ENCODE assay signal across 9 mouse cellular contexts in genomic region chr14:32599290-32600041, GRCm38 (mm10). TPM values are rescaled to one million over a fixed set of nuclear protein-coding genes. Genes with fewer than 3 reads are reported as not detected.
DNase-seq lines count a peak whose midpoint lies in the region; ATAC-seq and TF ChIP-seq lines count a peak whose summit lies in the region.
"Had no signal": no experiment of that assay in that cellular context is flagged by ENCODE, and none has a peak within 500 bp of the region (broad histone marks: within the 10 kb centered on the region; RNA-seq: fewer than 3 reads in every experiment).

Gene Prrxl1 (plus strand): TSS chr14:32599407.

- in situ Hi-C loops in ES-E14 (cut with MboI; ENCODE audit: low sequenced_read_pairs in 2 of 2, unreplicated experiment in 2 of 2), result no loop called here

- ATAC-seq in cerebellum, adult (ENCODE audit: insufficient number of reproducible peaks, low FRiP score, low TSS enrichment), result no peak
- ATAC-seq in forebrain, embryonic 14.5 days, result peak; percentile 60; the same call in 1 of the 2 replicates
- no peak for ATAC-seq in limb, embryonic 13.5 days (ENCODE audit: low FRiP score, low read depth)

- no peak within 1 kb of the TSS for H3K27ac ChIP-seq in ES-E14 (ENCODE audit: insufficient read depth, low read depth, low read length, poor library complexity, severe bottlenecking)
- H3K27ac ChIP-seq in forebrain, embryonic 14.5 days (ENCODE audit: low read depth, low read length), result no peak within 1 kb of the TSS
- H3K27ac ChIP-seq in limb, embryonic 13.5 days, result no peak within 1 kb of the TSS

- H3K4me2 ChIP-seq in forebrain, embryonic 14.5 days (ENCODE audit: low read length), result peak within 1 kb of the TSS; percentile 50
- H3K4me2 ChIP-seq in limb, embryonic 13.5 days (replicated peaks), result peak within 1 kb of the TSS; percentile 57

- H3K4me3 ChIP-seq in ES-E14 (ENCODE audit: insufficient read depth in 1 of 2, low read depth in 1 of 2, low read length in 2 of 2, poor library complexity in 1 of 2, severe bottlenecking in 1 of 2), result peak within 1 kb of the TSS; percentile 57 to 58
- H3K4me3 ChIP-seq in forebrain, embryonic 14.5 days (ENCODE audit: low read depth, low read length), result peak within 1 kb of the TSS; percentile 24
- peak within 1 kb of the TSS; percentile 32 for H3K4me3 ChIP-seq in limb, embryonic 13.5 days
- H3K4me3 ChIP-seq: erythroblast, embryonic 14.5 days had no signal

- H3K36me3 ChIP-seq in ES-E14 (ENCODE audit: control insufficient read depth, insufficient read depth, low read length, poor library complexity, severe bottlenecking), result no peaks in the 10 kb centered on the region
- no peaks in the 10 kb centered on the region for H3K36me3 ChIP-seq in forebrain, embryonic 14.5 days (ENCODE audit: control insufficient read depth, insufficient read depth, low read length)
- no peaks in the 10 kb centered on the region for H3K36me3 ChIP-seq in limb, embryonic 13.5 days

- under 1% methylated on average over 53 of the region's 53 CpGs for WGBS in forebrain, embryonic 14.5 days
- under 1% methylated on average over 53 of the region's 53 CpGs for WGBS in limb, embryonic 13.5 days

- H3K27me3 ChIP-seq in forebrain, embryonic 14.5 days (replicated peaks; ENCODE audit: control insufficient read depth, insufficient read depth, low read length), result peaks cover 66% of the 10 kb centered on the region
- peaks cover 100% of the 10 kb centered on the region for H3K27me3 ChIP-seq in limb, embryonic 13.5 days

- no peak within 1 kb of the TSS; the same call in 1 of the 2 replicates for H3K9ac ChIP-seq in ES-E14 (ENCODE audit: insufficient read depth, low read depth, low read length, poor library complexity, severe bottlenecking)
- peak within 1 kb of the TSS; percentile 21; the same call in 1 of the 2 replicates for H3K9ac ChIP-seq in forebrain, embryonic 14.5 days (ENCODE audit: low read length)
- no peak within 1 kb of the TSS for H3K9ac ChIP-seq in limb, embryonic 13.5 days

- peak; percentile 18 to 43 for DNase-seq in cerebellum, postnatal 25 days
- no peak for DNase-seq in ES-E14 (ENCODE audit: low read depth, low spot score)
- peak; percentile 51 for DNase-seq in forebrain, embryonic 14.5 days (ENCODE audit: low spot score)
- DNase-seq in urinary bladder, postnatal 4 days (ENCODE audit: low spot score in 2 of 2), result no peak
- no peak for DNase-seq in spleen, postnatal 36 days (ENCODE audit: low spot score in 2 of 2)
- DNase-seq in thymus, postnatal 14 days, result no peak

- peaks cover 0 to 5% of the 10 kb centered on the region in 2 experiments; a peak in 1 of 4 replicates for H3K4me1 ChIP-seq in ES-E14 (ENCODE audit: control insufficient read depth in 2 of 2, insufficient read depth in 2 of 2, low read length in 2 of 2, poor library complexity in 1 of 2)
- H3K4me1 ChIP-seq in forebrain, embryonic 14.5 days (ENCODE audit: control insufficient read depth, insufficient read depth, low read length), result peaks cover 8% of the 10 kb centered on the region
- peaks cover 24% of the 10 kb centered on the region for H3K4me1 ChIP-seq in limb, embryonic 13.5 days

- H3K9me3 ChIP-seq in ES-E14 (ENCODE audit: control insufficient read depth, insufficient read depth, low read depth, low read length), result no peaks in the 10 kb centered on the region
- no peaks in the 10 kb centered on the region for H3K9me3 ChIP-seq in forebrain, embryonic 14.5 days (replicated peaks; ENCODE audit: control insufficient read depth, low read length)
- no peaks in the 10 kb centered on the region for H3K9me3 ChIP-seq in limb, embryonic 13.5 days

TF ChIP-seq in ES-E14, 5 proteins besides CTCF, POLR2A, EP300 and RAD21:
- TF ChIP-seq MAFK (IDR thresholded peaks at IDR 0.05; ENCODE audit: insufficient read depth, low read depth, low read length) (no peak), ZC3H11A (IDR thresholded peaks at IDR 0.05; ENCODE audit: borderline replicate concordance, low read depth, low read length) (no peak), HCFC1 (IDR thresholded peaks at IDR 0.05; ENCODE audit: borderline replicate concordance, insufficient read depth, low read length) (no peak), ZNF384 (IDR thresholded peaks at IDR 0.05; ENCODE audit: low read depth, low read length) (no peak), CHD2 (IDR thresholded peaks at IDR 0.05; ENCODE audit: low read depth, low read length) (no peak)
TF ChIP-seq in ES-E14: peak in this region for 0.

RNA-seq across cellular contexts. Expression of gene Prrxl1, which starts in this region (rescaled TPM):
- 0.09 and 0.11 TPM in 2 replicates for total RNA-seq in ES-E14 (2012; rRNA removed)
- polyA plus RNA-seq in forebrain, embryonic 14.5 days (2014; fragmentation: Nextera tagmentation; extraction: Ambion mirVana), result 0.19 TPM in 1 of 2 replicates, not detected in the other
- 0.31 and 0.64 TPM in 2 replicates for polyA plus RNA-seq in limb, embryonic 13.5 days (2015; fragmentation: Nextera tagmentation; extraction: Ambion mirVana)
- polyA plus RNA-seq: erythroblast, embryonic 14.5 days had no signal

Comparison
In these comparisons a context has a peak if more than half of its experiments do, and no peak if none do; other contexts are left out.
1. Peak in DNase-seq, ATAC-seq, H3K4me3 ChIP-seq, H3K9ac ChIP-seq and H3K4me2 ChIP-seq in forebrain, embryonic 14.5 days; RNA of the gene not detected or under 1 TPM.
2. DNase-seq: peak in cerebellum, postnatal 25 days (2 of 2); none in ES-E14 (single experiment), urinary bladder, postnatal 4 days (0 of 2), spleen, postnatal 36 days (0 of 2) and thymus, postnatal 14 days (single experiment).
3. Peak in every context shown above with its lines, with median percentiles within 50 percentile points of each other: H3K4me3 ChIP-seq.